Mouse (Mus musculus) cerebellum, adult 2 months (tissue): ENCODE data around the gene Ttll7.

Experiments used
- CTCF ChIP-seq: fragments of 200-500 bp; IDR thresholded peaks from 2 replicates; pipeline ENCODE4 v1.5.1; 2011; ENCODE audit warnings: low read depth, mild to moderate bottlenecking, control low read depth, low read length, moderate library complexity, borderline replicate concordance; ENCODE audit not compliant: insufficient read depth
- POLR2A ChIP-seq: fragments of 200-500 bp; IDR thresholded peaks from 2 replicates; pipeline ENCODE4 v1.6.1; 2011; ENCODE audit warnings: low read length, control low read depth, borderline replicate concordance; ENCODE audit not compliant: insufficient read depth

- no peak for TF ChIP-seq CTCF
- TF ChIP-seq POLR2A = no peak
These were observed 177.6 kb downstream of the Ttll7 start for GRCm38 (mm10) chr3:147029718-147030117.
